34 mouse cellular contexts compared by ENCODE assay signal in genomic region chr8:84059226-84059625, GRCm38 (mm10). TPM values are rescaled to one million over a fixed set of nuclear protein-coding genes. Genes with fewer than 3 reads are reported as not detected.
DNase-seq lines count a peak whose midpoint lies in the region; ATAC-seq and TF ChIP-seq lines count a peak whose summit lies in the region.
"Had no signal": no experiment of that assay in that cellular context is flagged by ENCODE, and none has a peak within 500 bp of the region (broad histone marks: within the 10 kb centered on the region; RNA-seq: fewer than 3 reads in every experiment).

No protein-coding gene starts in this region.

- TF ChIP-seq POLR2A in ES-Bruce4 (IDR thresholded peaks at IDR 0.05; ENCODE audit: insufficient read depth, low read length), result no peak

- 0 out of 2 replicates have a peak, but pooled peaks have one; percentile 16 for TF ChIP-seq CTCF in layer of hippocampus, adult 2 months (conservative IDR thresholded peaks at IDR 0.05)
- peak; percentile 56 for TF ChIP-seq CTCF in ES-Bruce4 (IDR thresholded peaks at IDR 0.05; ENCODE audit: low read depth, low read length)

- 0 out of 2 replicates have a peak, but pooled peaks cover 2% of the 10 kb centered on the region for H3K9me3 ChIP-seq in ES-Bruce4 (replicated peaks; ENCODE audit: control insufficient read depth, insufficient read depth, low read length, poor library complexity, severe bottlenecking)
- H3K9me3 ChIP-seq: embryonic facial prominence, embryonic 13.5 days; heart, embryonic 13.5 days; hindbrain, embryonic 13.5 days had no signal

- no peak overlapping the region for H3K27ac ChIP-seq in layer of hippocampus, adult 2 months
- H3K27ac ChIP-seq in ES-Bruce4 (ENCODE audit: insufficient read depth, low read length), result no peak overlapping the region
- H3K27ac ChIP-seq: embryonic facial prominence, embryonic 13.5 days; forebrain, embryonic 12.5 days; heart, adult 2 months; heart, embryonic 13.5 days; hindbrain, embryonic 13.5 days; limb, embryonic 13.5 days had no signal

- no peak overlapping the region for H3K9ac ChIP-seq in ES-Bruce4 (ENCODE audit: low read depth, poor library complexity, severe bottlenecking)
- H3K9ac ChIP-seq: embryonic facial prominence, embryonic 13.5 days; forebrain, embryonic 12.5 days; heart, embryonic 13.5 days; hindbrain, embryonic 13.5 days; limb, embryonic 13.5 days had no signal

- no peak for DNase-seq in layer of hippocampus, adult 2 months (ENCODE audit: low spot score in 2 of 2)
- DNase-seq in layer of hippocampus, postnatal 25 days (ENCODE audit: extremely low spot score in 1 of 2, low spot score in 1 of 2), result no peak
- DNase-seq in 416B (ENCODE audit: low read depth), result peak; percentile 36
- no peak for DNase-seq in right cerebral cortex, postnatal 36 days (ENCODE audit: low spot score in 2 of 2)
- DNase-seq in urinary bladder, postnatal 10 days (ENCODE audit: low spot score), result no peak
- DNase-seq: adrenal gland, postnatal 10 days; cerebellum, adult 8-10 months; cerebellum, postnatal 36 days; embryo, embryonic 11 days; gastrocnemius, postnatal 36 days; heart, adult 2 months; kidney, adult 9 months; kidney, postnatal 25 days; lung, adult 18-20 months; thymus, adult 2 months; thymus, postnatal 4 days had no signal

- ATAC-seq in megakaryocyte progenitor cell, adult 5-6 weeks (replicated peaks; ENCODE audit: poor library complexity), result peak; percentile 49; the same call in 1 of the 2 replicates
- ATAC-seq: inflammation-experienced regulatory T-cells, adult 6 months; midbrain, embryonic 16.5 days had no signal

- H3K36me3 ChIP-seq in ES-Bruce4 (ENCODE audit: control insufficient read depth, insufficient read depth, low read length, poor library complexity, severe bottlenecking), result no peaks in the 10 kb centered on the region
- H3K36me3 ChIP-seq: embryonic facial prominence, embryonic 13.5 days; forebrain, embryonic 12.5 days; G1E; heart, embryonic 13.5 days; hindbrain, embryonic 13.5 days; limb, embryonic 13.5 days had no signal

- no peaks in the 10 kb centered on the region for H3K27me3 ChIP-seq in ES-Bruce4 (ENCODE audit: control insufficient read depth, insufficient read depth, low read length, poor library complexity, severe bottlenecking)
- H3K27me3 ChIP-seq: embryonic facial prominence, embryonic 13.5 days; forebrain, embryonic 12.5 days; heart, embryonic 13.5 days; hindbrain, embryonic 13.5 days; limb, embryonic 13.5 days had no signal

- no peak for TF ChIP-seq EP300 in ES-Bruce4 (IDR thresholded peaks at IDR 0.05; ENCODE audit: insufficient read depth, low read depth, low read length)

- no peak overlapping the region for H3K4me3 ChIP-seq in layer of hippocampus, adult 2 months
- H3K4me3 ChIP-seq in ES-Bruce4 (ENCODE audit: low read depth, low read length), result no peak overlapping the region
- H3K4me3 ChIP-seq: embryonic facial prominence, embryonic 13.5 days; erythroblast, embryonic 14.5 days; forebrain, embryonic 12.5 days; heart, adult 2 months; heart, embryonic 13.5 days; hindbrain, embryonic 13.5 days; limb, embryonic 13.5 days; myocyte had no signal

- peaks cover 2% of the 10 kb centered on the region for H3K4me1 ChIP-seq in ES-Bruce4 (ENCODE audit: control insufficient read depth, insufficient read depth, low read length)
- H3K4me1 ChIP-seq: embryonic facial prominence, embryonic 13.5 days; forebrain, embryonic 12.5 days; heart, embryonic 13.5 days; hindbrain, embryonic 13.5 days; limb, embryonic 13.5 days had no signal

RNA-seq across cellular contexts. Expression of gene Gm10643, which starts 5.7 kb away (rescaled TPM):
- total RNA-seq in layer of hippocampus, adult 2 months (2021), result 1 to 10 TPM; 4.2 to 6.7 TPM
- total RNA-seq in layer of hippocampus, postnatal 25 days (2021), result 1 to 10 TPM; 4.4 to 4.5 TPM
- 0.56 and 0.76 TPM in 2 replicates for polyA plus RNA-seq in ES-Bruce4 (2011; ENCODE audit: insufficient read depth, insufficient read length, low read depth, missing spikeins)
- 1.9 and 2.0 TPM in 2 replicates for total RNA-seq in megakaryocyte progenitor cell, adult 5-6 weeks (2015)
- 1.5 and 1.6 TPM in 2 replicates for total RNA-seq in megakaryocyte progenitor cell, adult 5-6 weeks (2017)
- polyA plus RNA-seq: erythroblast, embryonic 14.5 days had no signal

RNA-seq across cellular contexts. Expression of gene Rfx1, which starts 7.4 kb away (rescaled TPM):
- total RNA-seq in layer of hippocampus, adult 2 months (2021), result 10 to 100 TPM; 28.7 to 33.3 TPM
- 10 to 100 TPM; 19.8 to 24.1 TPM for total RNA-seq in layer of hippocampus, postnatal 25 days (2021)
- polyA plus RNA-seq in ES-Bruce4 (2011; ENCODE audit: insufficient read depth, insufficient read length, low read depth, missing spikeins), result 9.6 and 10.5 TPM in 2 replicates
- total RNA-seq in megakaryocyte progenitor cell, adult 5-6 weeks (2015), result 7.9 and 9.5 TPM in 2 replicates
- 2.5 and 3.2 TPM in 2 replicates for total RNA-seq in megakaryocyte progenitor cell, adult 5-6 weeks (2017)

RNA-seq across cellular contexts. Expression of gene Rln3, which starts 14.4 kb away (rescaled TPM):
- total RNA-seq in layer of hippocampus, adult 2 months (2021), result not detected
- not detected for total RNA-seq in layer of hippocampus, postnatal 25 days (2021)
- 1.4 and 1.9 TPM in 2 replicates for polyA plus RNA-seq in ES-Bruce4 (2011; ENCODE audit: insufficient read depth, insufficient read length, low read depth, missing spikeins)
- not detected in 2 replicates for total RNA-seq in megakaryocyte progenitor cell, adult 5-6 weeks (2015)
- total RNA-seq in megakaryocyte progenitor cell, adult 5-6 weeks (2017), result not detected in 2 replicates
- total RNA-seq: G1E; gastrocnemius, adult 18-20 months; gastrocnemius, postnatal 36 days; heart, adult 2 months; heart, postnatal 25 days; layer of hippocampus, adult 8-10 months; left cerebral cortex, postnatal 25 days; megakaryocyte-erythroid progenitor cell, adult 5-6 weeks had no signal
- polyA plus RNA-seq: C2C12; embryonic facial prominence, embryonic 13.5 days; erythroblast, embryonic 14.5 days; forebrain, embryonic 12.5 days; G1E; heart, adult 2 months; heart, embryonic 13.5 days; hindbrain, embryonic 13.5 days; limb, embryonic 13.5 days; myocyte had no signal

RNA-seq across cellular contexts. Expression of gene Il27ra, which starts 16.8 kb away (rescaled TPM):
- total RNA-seq in layer of hippocampus, adult 2 months (2021), result 1 to 10 TPM; 2.0 TPM
- 1 to 10 TPM; 2.0 to 2.4 TPM for total RNA-seq in layer of hippocampus, postnatal 25 days (2021)
- polyA plus RNA-seq in ES-Bruce4 (2011; ENCODE audit: insufficient read depth, insufficient read length, low read depth, missing spikeins), result 0.33 and 0.61 TPM in 2 replicates
- 0.85 and 1.9 TPM in 2 replicates for total RNA-seq in megakaryocyte progenitor cell, adult 5-6 weeks (2015)
- 1.9 TPM in 2 replicates for total RNA-seq in megakaryocyte progenitor cell, adult 5-6 weeks (2017)
- total RNA-seq: G1E had no signal
- polyA plus RNA-seq: G1E had no signal

RNA-seq across cellular contexts. Expression of gene Palm3, which starts 38.0 kb away (rescaled TPM):
- 1 to 10 TPM; 2.8 TPM for total RNA-seq in layer of hippocampus, adult 2 months (2021)
- 1 to 10 TPM; 2.7 to 2.9 TPM for total RNA-seq in layer of hippocampus, postnatal 25 days (2021)
- polyA plus RNA-seq in ES-Bruce4 (2011; ENCODE audit: insufficient read depth, insufficient read length, low read depth, missing spikeins), result 61.7 and 62.8 TPM in 2 replicates
- not detected in 2 replicates for total RNA-seq in megakaryocyte progenitor cell, adult 5-6 weeks (2015)
- total RNA-seq in megakaryocyte progenitor cell, adult 5-6 weeks (2017), result not detected in 2 replicates
- total RNA-seq: G1E; megakaryocyte-erythroid progenitor cell, adult 5-6 weeks had no signal
- polyA plus RNA-seq: erythroblast, embryonic 14.5 days had no signal
